Mouse (Mus musculus) cerebellum, adult 2 months (tissue): ENCODE measurements around the gene Atp11b. TPM values are rescaled to one million over a fixed set of nuclear protein-coding genes. Genes with fewer than 3 reads are reported as not detected.

Experiments
- DNase-seq, 2 experiments: peaks; one replicate each; pipeline ENCODE4 v3.0.0; 2021
- H3K27ac ChIP-seq: fragments of 200-500 bp; 2 replicates; pipeline ENCODE4 v1.5.1; 2012; ENCODE audit warnings: low read length, control low read depth, inconsistent platforms; ENCODE audit not compliant: insufficient read depth
- H3K27me3 ChIP-seq: fragments of 200-500 bp; 2 replicates; pipeline ENCODE4 v1.6.1; 2012; ENCODE audit warnings: inconsistent platforms, mild to moderate bottlenecking, low read length, moderate library complexity; ENCODE audit not compliant: control insufficient read depth, insufficient read depth
- H3K4me1 ChIP-seq: fragments of 200-500 bp; 2 replicates; pipeline ENCODE4 v1.6.1; 2011; ENCODE audit warnings: low read length; ENCODE audit not compliant: control insufficient read depth, insufficient read depth
- H3K4me3 ChIP-seq: fragments of 200-500 bp; replicated peaks from 2 replicates; pipeline ENCODE3; 2011; ENCODE audit warnings: mild to moderate bottlenecking, low read depth, low read length, control low read depth; ENCODE audit not compliant: insufficient read depth
- CTCF ChIP-seq: fragments of 200-500 bp; IDR thresholded peaks from 2 replicates; pipeline ENCODE4 v1.5.1; 2011; ENCODE audit warnings: low read depth, mild to moderate bottlenecking, control low read depth, low read length, moderate library complexity, borderline replicate concordance; ENCODE audit not compliant: insufficient read depth
- POLR2A ChIP-seq: fragments of 200-500 bp; IDR thresholded peaks from 2 replicates; pipeline ENCODE4 v1.6.1; 2011; ENCODE audit warnings: low read length, control low read depth, borderline replicate concordance; ENCODE audit not compliant: insufficient read depth
- WGBS: fragments of 180-500 bp; shearing (Covaris S2); methylation state at CpG from one replicate; pipeline ENCODE4 v1.1.7; 2018; 5-methylcytosine and 5-hydroxymethylcytosine counted together
- polyA plus RNA-seq: library from polyadenylated mRNA; depleted of rRNA; stranded (reverse); fragments of >200 nt; gene quantifications from 2 replicates; pipeline ENCODE4 v1.2.3, GENCODE M21; 2012; rRNA removed

The Atp11b gene
- polyA plus RNA-seq, 1 experiment, result 163 TPM

DNA sequence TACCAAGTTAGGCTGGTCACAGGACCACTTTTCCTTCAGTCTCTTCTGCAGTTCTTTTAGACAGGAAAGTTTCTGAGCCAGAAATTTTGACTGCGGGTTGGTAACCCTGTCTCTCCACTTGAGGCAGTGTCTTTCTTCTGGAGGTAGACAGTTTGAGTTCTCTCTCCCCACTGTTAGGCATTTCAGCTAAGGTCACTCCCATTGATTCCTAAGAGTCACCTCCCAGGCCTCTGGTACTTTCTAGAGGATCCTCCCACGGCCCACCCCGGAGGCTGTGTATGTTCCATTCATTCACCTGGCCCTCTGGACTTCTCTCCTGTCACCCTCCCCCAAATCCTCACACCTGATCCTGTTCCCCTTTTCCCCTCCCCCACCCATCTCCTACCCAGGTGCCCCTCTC lies 68.1 kb downstream of the Atp11b start:
- TF ChIP-seq POLR2A, result no peak
- TF ChIP-seq CTCF, result no peak

DNA sequence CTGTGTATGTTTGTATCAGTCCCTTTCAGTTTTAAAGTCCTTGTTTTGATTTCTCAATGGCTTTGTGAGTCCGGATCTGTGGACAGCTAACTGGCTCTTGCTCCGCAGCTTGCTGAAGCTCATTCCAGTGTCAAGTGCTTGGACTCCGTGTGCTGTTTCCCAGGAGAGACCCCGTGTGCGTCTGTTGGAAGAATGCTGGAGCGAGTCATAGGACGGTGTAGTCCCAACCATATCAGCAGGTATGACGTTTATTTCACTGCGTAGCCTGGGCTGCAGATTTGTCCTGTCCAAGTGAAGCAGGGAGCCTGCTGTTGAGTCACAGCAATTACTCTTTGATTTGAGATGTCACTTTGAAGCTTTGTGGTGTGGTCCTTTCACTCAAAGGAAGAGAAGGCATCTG lies 95.4 kb downstream of the Atp11b start:
- no peaks in the 10 kb centered on the region for H3K27me3 ChIP-seq
- no peak for DNase-seq
- WGBS, result 83% methylated on average over 9 of the region's 9 CpGs
- no peak overlapping the region for H3K27ac ChIP-seq
- TF ChIP-seq CTCF, result no peak
- no peak for TF ChIP-seq POLR2A
- no peaks in the 10 kb centered on the region for H3K4me1 ChIP-seq
- no peak overlapping the region for H3K4me3 ChIP-seq

More for the DNA sequence above, 68.1 kb downstream of the Atp11b start:
- no peak for DNase-seq
- H3K27me3 ChIP-seq, result no peaks in the 10 kb centered on the region
- 96% methylated on average over 3 of the region's 3 CpGs for WGBS
- no peak overlapping the region for H3K4me3 ChIP-seq
- no peak overlapping the region for H3K27ac ChIP-seq
- peaks cover 3% of the 10 kb centered on the region; the same call in 1 of the 2 replicates for H3K4me1 ChIP-seq

GRCm38 (mm10) chr3:35883267-35883666 lies 129.4 kb downstream of the Atp11b start:
- H3K27ac ChIP-seq, result no peak overlapping the region
- H3K4me1 ChIP-seq, result no peaks in the 10 kb centered on the region
- TF ChIP-seq CTCF, result no peak
- TF ChIP-seq POLR2A, result no peak
- no peaks in the 10 kb centered on the region for H3K27me3 ChIP-seq
- H3K4me3 ChIP-seq, result no peak overlapping the region
- DNase-seq, result no peak

- WGBS, result 94% methylated on average over 2 of the region's 2 CpGs
- no peaks in the 10 kb centered on the region for H3K4me1 ChIP-seq
- no peak overlapping the region for H3K4me3 ChIP-seq
- no peak for DNase-seq
- H3K27ac ChIP-seq, result no peak overlapping the region
- TF ChIP-seq CTCF (no peak), POLR2A (no peak)
- no peaks in the 10 kb centered on the region for H3K27me3 ChIP-seq
These were observed 135.6 kb downstream of the Atp11b start for GRCm38 (mm10) chr3:35889531-35889930.

GRCm38 (mm10) chr3:35891123-35891522 lies 137.2 kb downstream of the Atp11b start:
- WGBS, result 97% methylated on average over 4 of the region's 4 CpGs
- DNase-seq, result no peak

GRCm38 (mm10) chr3:35893156-35893555 lies 139.2 kb downstream of the Atp11b start:
- Histone ChIP-seq H3K4me3 (no peak overlapping the region), H3K27ac (no peak overlapping the region), H3K4me1 (no peaks in the 10 kb centered on the region), H3K27me3 (no peaks in the 10 kb centered on the region)
- TF ChIP-seq CTCF (no peak), POLR2A (no peak)
- 84% methylated on average over 5 of the region's 5 CpGs for WGBS
- DNase-seq, result no peak

More at GRCm38 (mm10) chr3:35891123-35891522, 137.2 kb downstream of the Atp11b start:
- Histone ChIP-seq H3K27ac (no peak overlapping the region), H3K27me3 (no peaks in the 10 kb centered on the region), H3K4me3 (no peak overlapping the region), H3K4me1 (no peaks in the 10 kb centered on the region)
- TF ChIP-seq CTCF (no peak), POLR2A (no peak)

DNA sequence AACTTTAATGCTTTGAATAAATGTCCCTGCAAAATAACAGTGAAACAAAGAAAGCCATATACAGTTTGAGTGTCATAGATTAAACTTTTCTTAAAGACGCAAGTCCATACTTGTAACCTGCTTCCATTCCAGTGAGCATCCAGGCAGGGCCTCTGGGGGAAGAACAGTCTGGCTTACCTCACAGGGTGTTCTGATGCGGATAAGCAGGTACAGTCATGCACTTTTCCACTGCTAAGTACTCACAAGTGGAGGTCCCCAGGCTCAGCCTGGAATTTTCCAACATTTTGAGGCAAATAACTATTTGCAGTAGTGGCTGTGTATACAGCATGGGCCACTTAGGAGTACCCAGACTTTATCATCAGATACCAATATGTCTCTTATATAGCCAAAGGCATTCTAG lies 144.0 kb downstream of the Atp11b start:
- H3K4me3 ChIP-seq, result no peak overlapping the region
- no peak overlapping the region for H3K27ac ChIP-seq
- 90% methylated on average over 2 of the region's 2 CpGs for WGBS
- H3K27me3 ChIP-seq, result no peaks in the 10 kb centered on the region
- no peak for DNase-seq
- no peak for TF ChIP-seq CTCF
- TF ChIP-seq POLR2A, result no peak
- H3K4me1 ChIP-seq, result no peaks in the 10 kb centered on the region

GRCm38 (mm10) chr3:35899109-35899508 lies 145.2 kb downstream of the Atp11b start:
- H3K4me1 ChIP-seq, result no peaks in the 10 kb centered on the region
- DNase-seq, result no peak
- H3K27me3 ChIP-seq, result no peaks in the 10 kb centered on the region
- H3K4me3 ChIP-seq, result no peak overlapping the region
- WGBS, result 93% methylated on average over 3 of the region's 3 CpGs
- no peak overlapping the region for H3K27ac ChIP-seq
- TF ChIP-seq CTCF, result no peak
- TF ChIP-seq POLR2A, result no peak

- Histone ChIP-seq H3K27ac (no peak overlapping the region), H3K4me1 (no peaks in the 10 kb centered on the region), H3K4me3 (no peak overlapping the region), H3K27me3 (no peaks in the 10 kb centered on the region)
- 87% methylated on average over 5 of the region's 5 CpGs for WGBS
- no peak for DNase-seq
- no peak for TF ChIP-seq POLR2A
- no peak for TF ChIP-seq CTCF
These were observed 146.8 kb downstream of the Atp11b start for GRCm38 (mm10) chr3:35900555-35901204.

Other genes starting within 250 kb of the Atp11b start
- 39.4 and 40.0 TPM in 2 replicates for gene Dcun1d1, start 183.3 kb downstream of the Atp11b start, polyA plus RNA-seq
- 38.5 and 39.3 TPM in 2 replicates for gene Mccc1, start 246.6 kb downstream of the Atp11b start, polyA plus RNA-seq